Mouse (Mus musculus) left cerebral cortex, postnatal 36 days (tissue): ENCODE measurements around the gene Olfr1336. TPM values are rescaled to one million over a fixed set of nuclear protein-coding genes. Genes with fewer than 3 reads are reported as not detected.
A peak's percentile ranks its signal among the peaks of the same experiment; 100 is the strongest.
"Not testable (repeated sequence)": the region's sequence is repeated elsewhere in the genome, so short reads cannot be mapped to it uniquely, and the experiment has no call there.

Experiments used
- DNase-seq, 2 experiments: peaks; one replicate each; pipeline ENCODE4 v3.0.0; 2021 to 2022; ENCODE audit warnings: low spot score in 2 of 2, mixed read lengths in 1 of 2
- intact Hi-C: fragments of 180-260 bp; cut with DNase I; formaldehyde crosslinking; loops from one replicate; pipeline ENCODE4 v1.15.1; 2025
- total RNA-seq, 2 experiments: library from RNA; stranded (reverse); gene quantifications; 2 replicates each; pipeline ENCODE4 v1.2.3; 2021

Olfr1336 gene
- total RNA-seq, result under 1 TPM; 0.05 to 0.14 TPM

DNA sequence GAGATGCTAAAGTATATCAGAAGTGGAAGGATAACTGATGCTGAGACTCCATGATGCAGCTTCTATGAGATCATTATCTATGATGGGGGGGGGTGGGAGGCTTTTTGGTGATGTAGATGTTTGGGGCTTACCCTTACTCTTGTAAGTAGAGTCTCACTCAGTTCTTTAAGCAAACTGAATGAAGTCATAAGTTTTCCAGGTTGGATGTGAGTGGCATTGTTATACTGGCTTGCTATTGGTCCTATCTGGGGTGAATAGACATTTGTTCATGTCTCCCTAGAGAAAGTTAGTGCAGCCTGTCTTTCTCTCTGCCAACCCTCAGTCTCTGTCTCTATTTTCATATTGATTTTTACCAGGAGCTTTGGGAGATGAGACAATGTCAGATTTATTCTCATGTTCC, at the start of gene Olfr1336:
Olfr1336 (plus strand) TSS at position 301 of the 400 bp plus-strand sequence.
- no peak for DNase-seq
- intact Hi-C loops, result no loop called here

DNA sequence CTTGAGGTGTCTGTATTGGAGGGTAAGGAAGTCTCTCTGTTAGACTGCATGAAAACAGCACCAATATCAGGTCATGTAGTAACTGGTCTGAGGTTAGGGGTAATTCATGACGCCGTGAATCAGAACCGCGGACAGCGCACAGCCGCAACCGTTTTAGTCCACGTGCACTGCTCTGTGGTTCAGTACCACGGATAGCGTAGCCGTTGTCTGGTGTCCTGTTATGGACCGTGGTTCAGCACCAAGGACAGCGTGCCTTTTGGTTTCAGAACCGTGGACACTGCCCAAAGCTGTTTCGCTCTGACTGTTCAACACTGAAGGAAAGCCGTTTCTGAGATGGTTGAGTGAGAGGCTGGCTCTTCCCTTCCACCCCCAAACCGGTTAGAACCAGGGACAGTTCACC, 45.9 kb upstream of the Olfr1336 start, which contains the start of gene Gm20715:
Gm20715 (plus strand) TSS at position 235 of the 400 bp plus-strand sequence.
- intact Hi-C loops, result no loop called here
- DNase-seq, result peak; percentile 49 to 73

DNA sequence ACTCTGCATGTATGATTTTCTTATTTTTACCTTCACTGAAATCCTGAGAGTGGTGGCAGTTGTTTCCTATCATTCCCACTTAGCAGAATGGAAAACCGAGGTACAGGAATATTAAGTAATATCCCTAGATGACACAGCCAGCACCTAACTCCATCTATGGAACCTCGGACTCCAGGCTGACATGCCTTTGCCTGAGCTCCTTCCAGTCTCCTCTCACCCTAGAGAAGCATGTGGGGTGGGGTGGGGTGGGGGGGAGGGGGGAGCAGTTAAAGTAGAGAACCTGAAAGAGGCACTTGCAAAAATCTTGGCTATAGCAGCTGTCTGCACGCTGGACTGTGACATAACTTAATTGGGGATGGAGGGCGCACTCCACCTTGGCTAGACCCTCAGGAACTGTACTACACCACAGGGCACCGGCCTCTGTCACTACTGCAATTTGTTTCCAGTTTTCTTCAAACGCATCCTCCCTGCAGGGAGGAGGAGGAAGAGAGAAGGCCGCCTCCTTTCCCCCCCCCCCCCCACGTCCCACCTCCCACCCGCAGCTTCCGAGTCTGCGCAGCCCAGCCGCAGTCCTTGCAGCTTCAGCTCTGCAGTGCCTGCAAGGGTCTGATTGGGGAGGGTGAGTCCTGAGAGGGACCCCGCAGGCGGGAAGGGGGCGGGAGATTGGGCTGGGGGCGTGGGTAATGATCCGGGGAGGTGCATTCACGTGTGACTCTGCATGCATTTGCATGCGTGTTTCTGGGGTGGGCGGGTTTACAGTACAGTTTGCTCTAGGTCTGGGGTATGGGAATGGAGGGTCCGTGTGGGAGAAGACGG, 41.1 kb upstream of the Olfr1336 start:
- intact Hi-C loops, result loop anchor here (2.0 kb wide), 1 partner anchor 36 kb away; no protein-coding TSS in a partner anchor
- DNase-seq, result peak; percentile 28 to 34

DNA sequence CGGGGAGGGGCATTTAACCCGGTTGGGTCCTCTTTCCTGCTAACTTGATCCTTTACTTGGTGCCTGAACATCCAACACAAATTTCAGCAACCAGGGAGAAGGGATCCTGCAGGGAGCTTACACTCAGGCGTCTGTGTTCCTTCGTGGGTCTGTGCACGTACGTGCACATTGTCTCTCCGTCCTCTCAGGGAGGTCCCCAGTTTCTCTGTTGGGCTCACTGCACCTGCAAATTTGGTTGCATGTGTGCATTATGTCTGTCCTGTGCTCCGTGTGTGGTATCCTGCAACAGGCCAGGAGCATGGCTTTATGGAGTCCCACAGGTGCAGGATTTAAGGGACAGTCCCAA, 40.6 kb upstream of the Olfr1336 start:
- intact Hi-C loops, result loop anchor here (2.0 kb wide), 1 partner anchor 37 kb away; no protein-coding TSS in a partner anchor
- no peak for DNase-seq

DNA sequence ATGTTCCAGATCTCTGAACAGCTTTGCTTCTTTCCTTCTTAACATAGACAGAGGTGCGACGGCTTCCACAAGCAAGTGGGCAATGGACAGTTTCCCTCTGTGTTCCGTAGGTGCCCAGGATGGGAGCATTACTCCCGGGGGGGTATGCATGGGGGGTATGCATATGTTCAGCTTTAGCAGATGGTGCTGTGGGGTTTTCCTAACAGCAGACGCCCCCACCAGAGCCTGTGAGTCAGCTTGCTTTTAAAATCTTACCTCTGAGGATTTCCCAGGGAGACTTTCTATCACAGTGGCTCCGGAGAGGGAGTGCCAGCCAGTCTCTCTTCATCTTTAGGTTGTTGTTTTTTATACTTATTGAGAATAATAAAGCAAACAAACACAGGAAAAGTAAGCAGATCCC, 36.1 kb upstream of the Olfr1336 start:
- peak; percentile 43 to 49 for DNase-seq
- intact Hi-C loops, result loop anchor here (10.0 kb wide), 1 partner anchor 875 kb away; no protein-coding TSS in a partner anchor

DNA sequence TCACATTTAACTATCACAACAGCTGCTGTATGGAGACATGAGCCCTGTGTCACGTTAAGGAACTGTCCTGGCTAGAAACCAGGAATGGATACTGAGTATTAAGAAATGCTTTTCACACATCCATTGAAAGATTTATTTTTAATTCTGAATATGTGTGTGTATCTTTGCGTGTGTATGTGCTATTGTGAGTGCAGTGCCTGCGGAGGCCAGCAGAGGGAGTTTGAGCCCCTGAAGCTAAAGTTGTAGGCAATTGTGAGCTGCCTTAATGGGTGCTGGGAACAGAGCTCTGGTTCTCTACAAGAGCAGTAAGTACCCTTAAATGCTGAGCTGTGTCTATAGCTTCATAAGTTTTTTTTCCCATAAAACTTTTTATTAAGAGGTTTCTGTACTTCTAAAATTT, 26.6 kb upstream of the Olfr1336 start:
- intact Hi-C loops, result loop anchor here (10.0 kb wide), 1 partner anchor 865 kb away; no protein-coding TSS in a partner anchor
- no peak for DNase-seq

DNA sequence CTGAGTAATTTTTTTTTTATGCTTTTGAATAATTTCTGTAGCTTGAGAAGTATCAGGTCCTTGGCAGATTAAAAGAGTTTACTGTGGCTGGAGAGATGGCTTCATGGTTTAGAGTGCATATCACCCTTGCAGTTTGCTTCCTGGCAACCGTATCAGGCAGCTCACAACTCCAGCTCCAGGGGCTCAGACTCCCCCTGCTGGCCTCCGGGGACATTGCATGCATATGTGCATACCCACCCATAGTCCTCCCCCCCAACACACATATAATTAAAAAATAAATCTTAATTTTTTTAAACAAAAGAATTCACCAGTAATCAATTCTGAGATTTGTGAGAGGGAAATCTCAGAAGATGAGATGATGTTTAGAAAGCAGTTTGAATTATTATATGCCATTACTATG, 25.6 kb upstream of the Olfr1336 start:
- DNase-seq, result no peak

DNA sequence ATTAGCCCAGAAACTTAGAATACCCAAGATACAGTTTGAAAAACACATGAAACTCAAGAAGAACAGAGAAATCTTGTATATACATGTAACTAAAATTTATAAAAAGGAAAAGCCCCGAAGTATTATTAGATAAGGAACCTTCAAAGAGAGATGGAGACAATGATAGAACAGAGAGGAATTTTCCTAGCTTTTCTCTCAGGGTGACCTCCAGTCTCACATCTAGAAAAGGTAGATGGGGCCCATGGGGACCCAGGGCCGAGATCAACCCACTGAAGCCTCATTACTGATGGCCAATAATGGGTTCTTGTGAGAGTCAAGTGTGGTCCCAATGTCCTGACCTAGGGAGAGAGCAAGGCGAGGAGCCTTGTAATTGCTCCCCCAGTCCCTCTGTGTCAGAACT, 17.6 kb upstream of the Olfr1336 start, which contains the start of gene Olfr1344:
Olfr1344 (plus strand) TSS at position 301 of the 400 bp plus-strand sequence.
- no peak for DNase-seq
- intact Hi-C loops, result loop anchor here (5.0 kb wide), 1 partner anchor 479 kb away; no protein-coding TSS in a partner anchor

More for the DNA sequence above, 25.6 kb upstream of the Olfr1336 start:
- intact Hi-C loops, result loop anchor here (5.0 kb wide), 1 partner anchor 68 kb away; the partner anchor contains the start of gene Zfp78

DNA sequence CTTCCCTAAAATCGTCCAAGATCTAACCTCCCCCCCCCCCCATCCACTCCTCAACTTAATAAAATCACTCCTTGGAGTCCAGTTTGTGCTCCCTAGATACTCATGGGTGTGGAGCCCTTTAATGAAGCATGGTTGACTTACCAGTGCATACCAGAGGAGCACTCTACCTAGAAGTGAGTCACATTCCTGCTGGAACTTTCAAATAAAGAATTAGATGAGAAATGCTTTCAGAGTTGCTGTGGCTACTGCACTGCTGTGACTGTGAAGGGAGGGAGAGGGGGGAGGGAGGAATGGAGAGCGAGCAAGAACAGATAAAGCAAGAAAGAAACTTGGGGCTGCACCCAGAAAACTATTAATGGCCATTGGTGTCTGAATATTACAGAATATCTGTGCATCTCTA, 14.8 kb upstream of the Olfr1336 start:
- intact Hi-C loops, result no loop called here
- no peak for DNase-seq

DNA sequence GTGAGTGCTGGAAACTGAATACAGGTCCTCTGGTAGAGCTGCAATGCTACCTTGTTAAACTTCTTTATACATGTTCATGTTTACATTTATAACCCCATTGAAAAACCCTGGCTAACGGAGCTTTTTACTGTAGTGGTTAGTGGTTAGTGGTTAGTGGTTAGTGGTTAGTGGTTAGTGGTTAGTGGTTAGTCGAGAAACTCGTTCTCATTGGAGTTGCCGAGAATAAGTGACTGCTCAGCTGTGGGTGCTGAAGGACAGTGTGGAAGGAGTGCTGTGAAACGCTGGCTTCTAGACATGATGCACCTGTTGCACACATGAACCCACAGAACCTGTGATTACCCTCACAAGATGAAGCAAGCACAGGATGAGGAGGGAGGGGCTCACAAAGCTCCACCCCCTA, 8.2 kb upstream of the Olfr1336 start:
- intact Hi-C loops, result no loop called here
- DNase-seq, result no peak

DNA sequence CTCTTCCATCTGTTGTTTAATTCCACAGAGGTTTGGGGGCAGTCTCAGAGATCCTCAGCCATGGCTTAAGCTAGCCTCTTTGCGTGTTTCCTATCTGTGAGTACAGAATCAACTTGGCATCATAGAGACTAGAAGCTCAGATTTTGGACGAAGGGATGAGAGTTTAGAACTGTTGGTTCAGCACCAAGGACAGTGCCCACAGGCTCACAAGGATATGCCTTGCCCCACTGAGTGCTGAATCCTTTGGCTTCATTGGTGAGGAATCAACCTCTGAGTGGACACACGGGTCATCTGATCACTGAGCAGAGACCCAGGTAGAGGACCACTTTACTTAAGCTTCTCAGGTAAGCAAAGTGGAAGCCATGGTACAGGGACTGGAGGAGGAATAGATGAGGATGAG, 431 bp downstream of the Olfr1336 start:
- no peak for DNase-seq
- intact Hi-C loops, result no loop called here

DNA sequence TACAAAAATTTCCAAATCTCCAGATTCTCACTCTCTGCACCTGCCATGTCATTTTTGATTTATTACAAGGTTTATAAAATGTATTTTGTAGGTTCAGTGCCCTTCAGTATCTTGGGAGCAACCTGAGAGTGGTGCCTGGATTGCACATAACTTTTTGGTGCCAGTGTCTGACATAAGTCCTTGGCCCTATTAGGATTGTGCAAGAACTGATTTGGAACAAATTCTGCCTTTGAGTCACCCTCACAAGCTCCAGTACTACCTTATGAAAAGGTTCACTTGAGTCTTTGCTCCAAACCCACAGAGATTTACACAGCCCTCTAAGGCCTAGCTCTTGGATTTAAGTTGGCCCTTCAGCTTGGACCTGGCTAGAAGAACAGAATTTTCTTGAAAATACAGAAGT, 11.0 kb downstream of the Olfr1336 start, which contains the start of gene Olfr1346:
Olfr1346 (plus strand) TSS at position 151 of the 400 bp plus-strand sequence.
- no peak for DNase-seq
- intact Hi-C loops, result no loop called here

DNA sequence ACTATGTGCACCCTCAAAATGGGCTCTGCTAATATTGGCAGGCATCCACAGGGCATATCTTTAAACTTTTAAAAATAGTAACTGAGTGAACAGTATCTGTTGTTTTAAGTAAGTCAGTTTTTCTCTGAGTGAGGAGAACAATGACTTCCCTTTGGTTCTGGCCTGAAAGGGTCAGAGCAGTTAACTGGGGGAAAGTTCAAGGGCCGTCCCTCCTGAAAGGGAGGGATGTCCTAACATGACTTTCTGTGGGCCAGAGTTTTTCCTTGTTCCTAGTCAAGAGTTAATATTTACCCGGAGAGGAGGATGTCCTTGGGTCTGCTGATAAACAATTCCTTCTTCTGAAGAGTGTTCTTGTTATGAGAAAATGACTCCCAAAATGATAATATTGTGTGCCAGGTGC, 21.7 kb downstream of the Olfr1336 start:
- DNase-seq, intact Hi-C loops: not testable (repeated sequence)

DNA sequence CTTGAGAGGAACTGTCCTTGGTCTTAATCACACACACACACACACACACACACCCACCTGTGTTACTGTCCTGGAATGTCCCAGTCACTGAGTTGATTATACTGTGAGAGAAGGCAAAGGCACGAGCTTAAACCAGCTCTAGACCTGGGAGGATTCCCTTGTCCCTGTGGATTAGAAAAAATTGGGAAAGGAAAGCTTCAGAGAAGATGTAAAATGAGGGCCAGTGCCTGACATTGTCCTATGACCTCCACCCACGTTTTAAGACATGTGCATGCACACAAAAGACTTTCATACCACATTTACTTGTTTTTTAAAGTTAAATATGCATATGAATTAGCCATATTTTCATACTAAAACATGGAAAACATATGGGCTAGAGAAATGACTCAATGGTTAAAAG, 30.9 kb downstream of the Olfr1336 start, which contains the start of gene Olfr5:
Olfr5 (minus strand) TSS at position 101 of the 400 bp plus-strand sequence.
- no peak for DNase-seq
- intact Hi-C loops, result no loop called here

DNA sequence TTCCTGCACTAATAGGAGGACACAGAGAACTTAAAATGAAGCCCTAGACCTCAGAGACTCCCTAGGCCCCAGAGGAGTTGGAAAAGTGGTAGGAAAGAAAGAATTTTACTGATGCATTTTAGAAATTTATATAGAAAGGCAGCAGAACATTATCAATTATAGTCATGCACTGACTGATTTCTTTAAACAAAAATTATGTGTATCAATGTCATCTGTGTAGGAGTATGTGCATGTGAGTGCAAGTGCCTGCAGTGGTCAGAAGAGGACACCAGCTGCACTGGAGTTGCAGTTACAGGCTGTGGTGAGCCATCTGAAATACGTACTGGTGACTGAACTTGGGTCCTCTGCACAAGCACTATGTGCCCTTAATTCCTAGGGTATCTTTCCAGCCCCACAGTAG, 43.7 kb downstream of the Olfr1336 start, which contains the start of gene Olfr1347:
Olfr1347 (minus strand) TSS at position 101 of the 400 bp plus-strand sequence.
- intact Hi-C loops, result no loop called here
- DNase-seq, result no peak

DNA sequence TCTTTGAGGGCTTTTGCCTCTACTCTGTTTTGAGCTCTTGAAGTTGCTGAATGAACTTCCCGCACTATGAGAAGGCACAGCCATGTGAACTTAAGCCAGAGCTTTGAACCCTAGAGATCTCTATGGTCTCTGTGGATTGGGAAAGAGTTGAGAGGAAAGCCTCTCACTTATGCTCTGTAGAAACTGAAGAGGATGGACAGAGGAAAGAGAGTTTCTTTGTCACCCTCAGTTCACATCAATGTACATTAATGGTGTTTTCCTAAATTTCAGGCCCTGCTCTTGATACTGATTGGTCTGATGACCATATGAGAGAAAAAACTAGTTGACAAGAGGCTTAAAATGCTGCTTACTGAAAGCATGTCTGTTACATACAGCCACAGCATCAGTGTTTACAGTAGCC, 52.7 kb downstream of the Olfr1336 start, which contains the start of gene Olfr1348:
Olfr1348 (minus strand) TSS at position 101 of the 400 bp plus-strand sequence.
- intact Hi-C loops, result no loop called here
- DNase-seq, result no peak

Other genes starting within 250 kb of the Olfr1336 start
- gene Zscan5b, start 233.9 kb upstream of the Olfr1336 start, total RNA-seq, result not detected
- not detected for gene Epp13, start 203.5 kb upstream of the Olfr1336 start, total RNA-seq
- 10 to 100 TPM; 10.4 to 11.1 TPM for gene Zfp667, start 169.6 kb upstream of the Olfr1336 start, total RNA-seq
- gene Zfp583, start 124.9 kb upstream of the Olfr1336 start, total RNA-seq, result 10 to 100 TPM in 1 of 2 experiments, 1 to 10 TPM in 1; 9.0 to 11.2 TPM
- gene Gm3854, start 112.4 kb upstream of the Olfr1336 start, total RNA-seq, result 1 to 10 TPM; 5.4 to 7.8 TPM
- 1 to 10 TPM; 4.4 to 4.6 TPM for gene Zfp78, start 92.9 kb upstream of the Olfr1336 start, total RNA-seq
- gene Zfp28, start 72.9 kb upstream of the Olfr1336 start, total RNA-seq, result 1 to 10 TPM; 4.3 to 8.2 TPM
- gene Smim17, start 57.5 kb upstream of the Olfr1336 start, total RNA-seq, result 10 to 100 TPM; 13.5 to 14.7 TPM
- gene Gm20715, start 45.9 kb upstream of the Olfr1336 start, total RNA-seq, result under 1 TPM; 0.12 to 0.18 TPM
- gene Olfr1344, start 17.5 kb upstream of the Olfr1336 start, total RNA-seq, result 1 to 10 TPM; 1.0 to 1.2 TPM
- not detected for gene Olfr1346, start 10.9 kb downstream of the Olfr1336 start, total RNA-seq
- not detected for gene Olfr5, start 30.8 kb downstream of the Olfr1336 start, total RNA-seq
- gene Olfr1347, start 43.6 kb downstream of the Olfr1336 start, total RNA-seq, result not detected
- not detected for gene Olfr1348, start 52.6 kb downstream of the Olfr1336 start, total RNA-seq
- not detected for gene Olfr1349, start 66.8 kb downstream of the Olfr1336 start, total RNA-seq
- not detected for gene Olfr1350, start 108.7 kb downstream of the Olfr1336 start, total RNA-seq
- 1 to 10 TPM; 2.6 to 6.4 TPM for gene Zim1, start 240.3 kb downstream of the Olfr1336 start, total RNA-seq